Mouse (Mus musculus): ENCODE measurements around the gene Sp140. TPM values are rescaled to one million over a fixed set of nuclear protein-coding genes. Genes with fewer than 3 reads are reported as not detected.
"Not testable (repeated sequence)": the region's sequence is repeated elsewhere in the genome, so short reads cannot be mapped to it uniquely, and the experiment has no call there.

The Sp140 gene
- 1.2 and 1.3 TPM in 2 replicates for polyA plus RNA-seq (2014; fragmentation: Nextera tagmentation; extraction: Ambion mirVana)

DNA sequence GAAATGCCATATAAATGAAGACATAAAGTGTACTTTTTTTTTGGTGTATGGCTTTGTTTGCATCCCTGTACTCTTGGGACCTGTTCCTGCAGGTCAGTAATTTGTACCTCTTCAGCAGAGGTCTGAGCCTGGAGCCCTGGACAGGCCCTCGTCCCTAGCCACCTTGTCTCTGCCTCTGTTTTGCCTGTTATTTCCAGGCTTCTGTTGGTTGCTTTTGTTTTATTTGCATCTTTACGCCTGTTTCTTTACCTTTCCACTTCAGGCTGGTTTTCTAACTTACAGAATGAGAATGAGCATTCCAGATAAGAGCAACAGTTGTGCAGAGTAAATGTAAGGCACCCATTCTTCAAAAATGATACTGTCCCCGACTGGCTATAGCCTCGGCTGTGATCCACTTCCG is at the start of gene Sp140:
Gene Sp140, plus strand, starts transcription at position 301 of the 400 bp plus-strand sequence.
- not testable (repeated sequence) for DNase-seq (ENCODE audit: low spot score, missing footprints); H3K9me3 ChIP-seq (ENCODE audit: control insufficient read depth, low read length); H3K4me1 ChIP-seq (ENCODE audit: control insufficient read depth, insufficient read depth, low read length); ATAC-seq (ENCODE audit: low FRiP score); H3K36me3 ChIP-seq (ENCODE audit: control insufficient read depth, insufficient read depth, low read length); H3K27me3 ChIP-seq (ENCODE audit: control insufficient read depth, insufficient read depth, low read length); H3K4me2 ChIP-seq; H3K27ac ChIP-seq (ENCODE audit: low read depth, low read length); H3K4me3 ChIP-seq (ENCODE audit: low read depth, low read length); H3K9ac ChIP-seq (ENCODE audit: low read length)
- WGBS, result no CpG with 5 or more reads among the region's 5 CpGs

DNA sequence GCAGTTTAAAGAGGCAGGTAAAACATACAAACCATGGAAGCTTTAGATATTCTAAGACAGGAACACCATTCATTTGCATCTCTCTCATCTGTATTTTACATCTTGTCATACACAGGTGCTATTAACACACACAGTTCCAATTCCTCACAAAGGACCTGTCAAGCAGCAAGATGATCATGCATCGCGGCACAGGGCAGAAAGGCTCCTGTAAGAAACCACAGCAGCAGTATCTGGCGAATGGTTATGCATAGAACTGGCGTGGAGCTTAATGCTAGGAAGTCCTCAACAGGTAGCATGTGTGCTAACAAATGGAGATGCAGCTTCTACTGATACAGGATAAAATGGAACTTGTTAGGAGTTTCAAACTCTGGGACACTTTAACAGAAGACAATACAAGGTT is 44.9 kb upstream of the Sp140 start:
- H3K9ac ChIP-seq (ENCODE audit: low read length), result not testable (repeated sequence)

DNA sequence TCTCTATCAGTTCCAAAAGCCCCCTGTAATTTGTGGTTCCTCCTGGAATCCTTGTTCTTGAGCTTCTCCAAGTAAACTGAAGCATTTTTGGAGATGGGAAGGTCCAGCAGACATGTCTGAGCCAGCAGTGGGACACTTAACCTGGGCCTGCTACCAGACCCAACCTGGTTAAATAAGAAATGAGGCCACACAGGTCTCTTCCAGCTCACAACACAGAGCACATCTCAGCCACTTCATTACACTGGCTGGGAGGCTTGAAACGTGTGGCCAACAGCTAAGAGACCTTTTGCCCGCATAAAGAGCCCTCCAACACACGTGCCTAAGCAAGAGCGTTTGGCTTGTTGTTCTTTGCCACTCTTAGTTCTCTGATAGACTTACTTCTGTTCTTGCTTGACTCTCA is 26.6 kb upstream of the Sp140 start:
- not testable (repeated sequence) for H3K4me1 ChIP-seq (ENCODE audit: control insufficient read depth, insufficient read depth, low read length); DNase-seq (ENCODE audit: low spot score, missing footprints); H3K27ac ChIP-seq (ENCODE audit: low read depth, low read length); ATAC-seq (ENCODE audit: low FRiP score); H3K4me3 ChIP-seq (ENCODE audit: low read depth, low read length); H3K27me3 ChIP-seq (ENCODE audit: control insufficient read depth, insufficient read depth, low read length); H3K4me2 ChIP-seq; H3K9me3 ChIP-seq (ENCODE audit: control insufficient read depth, low read length); H3K36me3 ChIP-seq (ENCODE audit: control insufficient read depth, insufficient read depth, low read length); H3K9ac ChIP-seq (ENCODE audit: low read length)
- WGBS, result 73% methylated on average over 4 of the region's 4 CpGs

More for the DNA sequence above, 44.9 kb upstream of the Sp140 start:
- H3K4me2 ChIP-seq; H3K27ac ChIP-seq (ENCODE audit: low read depth, low read length); H3K27me3 ChIP-seq (ENCODE audit: control insufficient read depth, insufficient read depth, low read length); H3K4me3 ChIP-seq (ENCODE audit: low read depth, low read length); ATAC-seq (ENCODE audit: low FRiP score); H3K4me1 ChIP-seq (ENCODE audit: control insufficient read depth, insufficient read depth, low read length); DNase-seq (ENCODE audit: low spot score, missing footprints); H3K36me3 ChIP-seq (ENCODE audit: control insufficient read depth, insufficient read depth, low read length); H3K9me3 ChIP-seq (ENCODE audit: control insufficient read depth, low read length): not testable (repeated sequence)
- WGBS, result 85% methylated on average over 4 of the region's 4 CpGs

DNA sequence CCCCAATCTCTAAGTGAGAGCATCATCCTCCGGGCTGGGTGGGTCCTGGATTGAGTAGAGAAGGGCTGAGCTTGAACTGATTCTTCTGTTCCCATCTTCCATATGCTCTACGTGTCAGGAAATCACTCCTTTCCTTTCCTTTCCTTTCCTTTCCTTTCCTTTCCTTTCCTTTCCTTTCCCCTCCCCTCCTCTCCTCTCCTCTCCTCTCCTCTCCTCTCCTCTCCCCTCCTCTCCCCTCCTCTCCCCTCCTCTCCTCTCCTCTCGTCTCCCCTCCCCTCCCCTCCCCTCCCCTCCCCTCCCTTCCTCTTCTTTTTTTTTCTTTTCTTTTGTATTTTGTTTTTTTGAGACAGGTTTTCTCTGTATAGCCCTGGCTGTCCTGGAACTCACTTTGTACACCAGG is 24.8 kb upstream of the Sp140 start, which contains the start of gene G530012D18Rik:
Gene G530012D18Rik, plus strand, starts transcription at position 301 of the 400 bp plus-strand sequence.
- H3K4me1 ChIP-seq (ENCODE audit: control insufficient read depth, insufficient read depth, low read length); H3K9me3 ChIP-seq (ENCODE audit: control insufficient read depth, low read length); H3K27ac ChIP-seq (ENCODE audit: low read depth, low read length); ATAC-seq (ENCODE audit: low FRiP score); H3K36me3 ChIP-seq (ENCODE audit: control insufficient read depth, insufficient read depth, low read length); H3K9ac ChIP-seq (ENCODE audit: low read length); DNase-seq (ENCODE audit: low spot score, missing footprints); H3K4me3 ChIP-seq (ENCODE audit: low read depth, low read length); H3K27me3 ChIP-seq (ENCODE audit: control insufficient read depth, insufficient read depth, low read length); H3K4me2 ChIP-seq: not testable (repeated sequence)
- 71% methylated on average over 1 of the region's 3 CpGs for WGBS

DNA sequence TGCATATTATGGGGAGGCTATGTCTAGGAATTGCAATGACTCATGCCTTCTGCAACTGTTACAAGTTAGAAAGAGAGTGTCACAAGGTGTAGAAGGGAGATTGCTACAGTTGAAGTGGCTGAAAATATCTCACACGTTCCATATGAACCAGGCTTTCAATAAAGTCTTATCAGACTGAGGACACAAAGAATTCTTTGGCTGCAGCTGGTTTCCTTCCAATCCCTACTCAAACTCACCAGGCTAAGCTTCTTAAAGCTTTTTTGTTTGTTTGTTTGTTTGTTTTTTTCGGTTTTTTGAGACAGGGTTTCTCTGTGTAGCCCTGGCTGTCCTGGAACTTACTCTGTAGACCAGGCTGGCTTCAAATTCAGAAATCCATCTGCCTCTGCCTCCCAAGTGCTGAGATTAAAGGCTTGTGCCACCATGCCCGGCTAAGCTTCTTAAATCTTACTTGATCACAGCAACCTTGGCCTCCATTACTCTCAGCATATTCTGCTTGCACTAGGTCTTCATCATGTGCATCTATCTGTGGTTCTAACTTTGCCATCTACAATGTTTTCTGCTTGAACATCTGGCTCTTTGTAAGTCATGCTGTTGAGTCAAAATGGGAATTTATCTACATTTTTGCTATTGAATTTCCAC is 21.7 kb upstream of the Sp140 start:
- ATAC-seq (ENCODE audit: low FRiP score); H3K4me3 ChIP-seq (ENCODE audit: low read depth, low read length); H3K4me2 ChIP-seq; DNase-seq (ENCODE audit: low spot score, missing footprints); H3K27ac ChIP-seq (ENCODE audit: low read depth, low read length); H3K27me3 ChIP-seq (ENCODE audit: control insufficient read depth, insufficient read depth, low read length); H3K4me1 ChIP-seq (ENCODE audit: control insufficient read depth, insufficient read depth, low read length); H3K9me3 ChIP-seq (ENCODE audit: control insufficient read depth, low read length); H3K36me3 ChIP-seq (ENCODE audit: control insufficient read depth, insufficient read depth, low read length); H3K9ac ChIP-seq (ENCODE audit: low read length): not testable (repeated sequence)
- WGBS, result 58% methylated on average over 2 of the region's 3 CpGs

DNA sequence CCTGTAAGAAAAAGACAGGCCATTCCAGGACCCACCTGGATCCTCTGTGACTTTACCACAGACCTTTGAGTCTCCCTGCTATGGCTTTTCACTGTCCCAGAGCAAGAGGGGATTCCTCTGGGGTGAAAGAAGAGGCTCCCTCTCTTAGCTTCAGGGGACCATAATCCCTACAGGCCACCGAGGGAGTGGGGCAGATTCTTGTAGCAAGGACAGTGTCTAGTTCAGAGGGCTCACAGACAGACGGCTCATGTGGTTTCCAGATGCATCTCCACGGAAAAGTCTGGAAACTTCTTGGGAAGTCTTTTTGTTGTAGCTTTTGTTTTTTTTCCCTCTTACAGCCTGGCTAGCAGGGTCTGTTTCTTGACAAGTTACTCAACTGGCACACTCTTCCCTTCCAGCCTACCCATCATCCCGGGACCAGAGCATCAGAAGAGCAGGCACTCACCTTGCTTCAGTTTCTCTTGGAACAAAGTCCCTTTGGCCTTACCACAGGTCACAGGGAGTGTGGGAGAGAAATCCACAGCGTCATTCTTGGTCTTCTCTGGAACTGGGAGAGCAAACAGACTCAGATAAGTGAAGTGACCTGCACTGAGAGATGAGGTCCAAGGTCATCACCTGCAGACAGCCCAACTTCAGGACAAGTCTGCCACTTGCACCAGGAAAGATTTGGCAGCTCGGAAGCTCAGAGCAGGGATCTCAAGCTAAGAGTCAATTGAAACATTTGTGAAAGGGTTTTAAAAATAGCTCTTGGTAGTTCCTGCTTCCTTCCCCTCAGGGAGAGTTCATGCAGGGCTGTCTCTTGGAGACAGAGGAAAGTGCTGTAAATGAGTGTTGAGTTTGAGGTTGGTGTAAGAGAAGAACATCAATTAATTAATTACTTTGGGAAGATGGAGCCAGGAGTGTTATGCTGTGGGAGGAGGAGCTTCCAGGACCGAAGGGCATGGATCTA is 20.7 kb upstream of the Sp140 start:
- H3K4me3 ChIP-seq (ENCODE audit: low read depth, low read length); H3K27me3 ChIP-seq (ENCODE audit: control insufficient read depth, insufficient read depth, low read length); H3K27ac ChIP-seq (ENCODE audit: low read depth, low read length); DNase-seq (ENCODE audit: low spot score, missing footprints); H3K9ac ChIP-seq (ENCODE audit: low read length); H3K36me3 ChIP-seq (ENCODE audit: control insufficient read depth, insufficient read depth, low read length); H3K4me2 ChIP-seq; H3K4me1 ChIP-seq (ENCODE audit: control insufficient read depth, insufficient read depth, low read length); ATAC-seq (ENCODE audit: low FRiP score); H3K9me3 ChIP-seq (ENCODE audit: control insufficient read depth, low read length): not testable (repeated sequence)
- WGBS, result 75% methylated on average over 6 of the region's 7 CpGs

DNA sequence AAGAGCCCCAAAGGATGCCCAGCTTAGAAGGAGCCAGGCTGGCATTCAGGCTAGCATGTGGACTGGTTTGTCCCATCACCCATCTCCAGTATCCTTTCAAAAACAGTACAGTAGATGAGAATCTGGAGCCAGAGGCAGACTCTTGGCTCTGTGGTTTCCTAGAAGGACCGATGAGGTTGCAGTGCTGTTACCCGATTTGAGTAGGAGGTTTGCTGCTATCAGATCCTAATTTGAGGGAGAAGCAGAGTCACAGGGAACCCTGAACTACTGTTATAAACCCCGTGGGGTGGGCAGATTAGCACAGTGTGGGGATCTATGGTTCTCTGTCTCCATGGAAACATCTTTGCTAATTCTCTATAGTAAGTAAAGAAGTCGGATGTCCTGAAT is 20.0 kb upstream of the Sp140 start:
- H3K4me1 ChIP-seq (ENCODE audit: control insufficient read depth, insufficient read depth, low read length); H3K4me3 ChIP-seq (ENCODE audit: low read depth, low read length); H3K9ac ChIP-seq (ENCODE audit: low read length); DNase-seq (ENCODE audit: low spot score, missing footprints); H3K27me3 ChIP-seq (ENCODE audit: control insufficient read depth, insufficient read depth, low read length); H3K27ac ChIP-seq (ENCODE audit: low read depth, low read length); H3K4me2 ChIP-seq; H3K9me3 ChIP-seq (ENCODE audit: control insufficient read depth, low read length); H3K36me3 ChIP-seq (ENCODE audit: control insufficient read depth, insufficient read depth, low read length): not testable (repeated sequence)
- WGBS, result 90% methylated on average over 2 of the region's 4 CpGs
- ATAC-seq (ENCODE audit: low FRiP score), result peak; percentile 46; the same call in 1 of the 2 replicates

DNA sequence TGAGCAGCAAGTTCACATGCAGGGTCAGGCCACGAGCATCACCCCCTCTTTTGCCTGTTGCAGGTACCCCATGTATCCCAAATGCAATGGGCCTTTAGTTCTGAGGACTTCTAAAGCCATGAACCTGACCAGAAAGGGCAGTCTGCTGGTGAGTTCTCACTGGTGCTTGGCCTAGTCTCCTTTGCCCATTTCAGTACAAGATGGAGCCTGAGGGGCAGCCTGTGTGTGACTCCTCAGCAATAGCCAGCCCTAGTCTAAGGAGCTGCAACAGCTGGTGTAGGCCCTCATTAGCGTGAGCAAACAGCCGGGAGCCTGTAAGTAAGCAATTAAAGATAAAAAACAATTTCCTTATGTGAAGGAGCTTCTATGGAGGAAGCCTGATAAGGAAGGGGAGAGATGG is 19.6 kb upstream of the Sp140 start:
- not testable (repeated sequence) for H3K9ac ChIP-seq (ENCODE audit: low read length); H3K27me3 ChIP-seq (ENCODE audit: control insufficient read depth, insufficient read depth, low read length); H3K9me3 ChIP-seq (ENCODE audit: control insufficient read depth, low read length); DNase-seq (ENCODE audit: low spot score, missing footprints); H3K27ac ChIP-seq (ENCODE audit: low read depth, low read length); ATAC-seq (ENCODE audit: low FRiP score); H3K36me3 ChIP-seq (ENCODE audit: control insufficient read depth, insufficient read depth, low read length); H3K4me1 ChIP-seq (ENCODE audit: control insufficient read depth, insufficient read depth, low read length); H3K4me3 ChIP-seq (ENCODE audit: low read depth, low read length); H3K4me2 ChIP-seq
- WGBS, result 67% methylated on average over 3 of the region's 3 CpGs

DNA sequence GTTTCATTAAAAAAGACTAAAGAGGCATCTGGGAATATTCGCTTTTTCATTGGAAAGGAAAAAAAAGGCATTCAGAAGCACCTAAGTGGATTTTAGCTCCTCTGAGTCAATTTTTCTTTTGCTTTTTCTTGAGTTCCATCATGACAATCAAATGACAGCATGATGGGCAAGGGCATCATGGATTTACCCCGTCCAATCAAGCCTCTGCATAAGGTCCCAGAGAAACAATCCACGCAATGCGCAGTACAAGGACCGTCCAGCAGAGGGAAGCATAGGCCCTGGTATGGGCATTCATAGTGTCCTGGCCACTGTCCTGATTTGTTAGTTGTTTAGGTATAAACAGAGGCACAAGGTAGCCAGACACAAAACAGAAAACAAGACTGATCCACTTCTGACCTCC is 18.7 kb upstream of the Sp140 start:
- H3K36me3 ChIP-seq (ENCODE audit: control insufficient read depth, insufficient read depth, low read length); H3K4me2 ChIP-seq; H3K4me1 ChIP-seq (ENCODE audit: control insufficient read depth, insufficient read depth, low read length); H3K27me3 ChIP-seq (ENCODE audit: control insufficient read depth, insufficient read depth, low read length); ATAC-seq (ENCODE audit: low FRiP score); H3K9me3 ChIP-seq (ENCODE audit: control insufficient read depth, low read length); H3K27ac ChIP-seq (ENCODE audit: low read depth, low read length); H3K4me3 ChIP-seq (ENCODE audit: low read depth, low read length); H3K9ac ChIP-seq (ENCODE audit: low read length): not testable (repeated sequence)
- peak; percentile 67 for DNase-seq (ENCODE audit: low spot score, missing footprints)
- 26% methylated on average over 5 of the region's 5 CpGs for WGBS

Data from midbrain, embryonic 11.5 days (tissue).